Mouse (Mus musculus) v-Abl transformed pro-B cells (cell line): ENCODE measurements at regions not wholly inside any gene's neighbourhood (a gene's known extent, or its start where the extent isn't known, plus 50 kb on each side); places are given as distances from the start of the nearest gene placed in this dataset.

Source experiments
- in situ Hi-C, 2 experiments: fragments of 400-800 bp; cut with MboI; formaldehyde crosslinking; loops; one replicate each; pipeline ENCODE4 v1.15.1; 2025; ENCODE audit not compliant: unreplicated experiment in 2 of 2

- in situ Hi-C loops = no loop called here
These were observed 68.1 kb upstream of the Tnfsf11 start for GRCm38 (mm10) chr14:78375746-78376495.

GRCm38 (mm10) chr14:78372102-78372501 lies 64.3 kb upstream of the Tnfsf11 start:
- in situ Hi-C loops = no loop called here

DNA sequence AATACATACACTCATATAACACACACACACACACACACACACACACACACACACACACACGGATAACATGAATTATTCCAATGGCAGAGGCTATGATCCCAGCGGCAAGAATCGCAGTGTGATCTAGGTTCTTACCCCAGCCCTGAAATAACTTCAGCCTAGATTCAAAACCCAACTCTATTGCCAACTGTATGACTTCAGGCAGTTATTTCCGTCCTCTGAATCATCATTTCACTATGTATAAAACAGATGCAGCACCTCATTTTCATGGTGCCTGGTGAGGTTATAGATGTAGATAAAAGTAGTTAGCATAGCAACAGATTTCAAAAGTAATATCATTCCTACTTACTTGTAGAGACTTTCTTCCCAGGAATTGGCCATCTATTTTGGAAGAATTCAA lies 61.0 kb upstream of the Tnfsf11 start:
- in situ Hi-C loops = loop anchor here in 1 of 2 experiments (5.0 kb wide), 1 partner anchor 77 kb away; no protein-coding TSS in a partner anchor

- in situ Hi-C loops = loop anchor here in 1 of 2 experiments (5.0 kb wide), 1 partner anchor 73 kb away; no protein-coding TSS in a partner anchor
These were observed 57.0 kb upstream of the Tnfsf11 start for GRCm38 (mm10) chr14:78364822-78365221.

DNA sequence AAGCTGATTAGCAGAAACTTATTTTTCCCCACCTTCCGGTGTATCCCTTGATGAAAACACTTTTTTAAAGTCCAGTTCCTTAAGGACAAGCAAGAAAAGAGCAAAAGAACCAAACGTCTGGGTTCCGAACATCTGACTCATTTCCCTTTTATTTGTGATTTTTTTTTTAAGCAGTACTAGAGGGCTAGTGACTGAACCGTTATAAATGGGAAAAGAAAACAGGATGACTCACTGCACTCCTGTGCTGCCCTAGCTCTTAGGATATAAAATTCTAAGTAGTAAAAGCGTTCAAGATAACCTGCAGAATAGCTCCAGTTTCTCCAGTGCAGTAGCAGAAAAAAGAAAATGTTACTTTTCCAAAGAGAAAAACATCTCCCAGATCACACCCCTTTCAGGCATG lies 55.3 kb upstream of the Tnfsf11 start:
- in situ Hi-C loops = no loop called here
